Mouse (Mus musculus): ENCODE measurements around the gene Cacna2d1. TPM values are rescaled to one million over a fixed set of nuclear protein-coding genes. Genes with fewer than 3 reads are reported as not detected.

Gene Cacna2d1
- polyA plus RNA-seq, 1 experiment from 2014 or later = 13.1 TPM

GRCm38 (mm10) chr5:16418504-16418903 lies 484.0 kb downstream of the Cacna2d1 start:
- Histone ChIP-seq H3K27me3 (ENCODE audit: control insufficient read depth, insufficient read depth, low read length) (no peaks in the 10 kb centered on the region), H3K9ac (ENCODE audit: low read length) (no peak overlapping the region), H3K9me3 (replicated peaks; ENCODE audit: control insufficient read depth, low read length) (no peaks in the 10 kb centered on the region), H3K4me3 (replicated peaks; ENCODE audit: low read length) (no peak overlapping the region), H3K27ac (ENCODE audit: low read length) (no peak overlapping the region), H3K4me1 (ENCODE audit: control insufficient read depth, insufficient read depth, low read length) (no peaks in the 10 kb centered on the region), H3K4me2 (ENCODE audit: low read depth, low read length) (no peak overlapping the region), H3K36me3 (ENCODE audit: control insufficient read depth, insufficient read depth, low read length) (no peaks in the 10 kb centered on the region)
- no peak for ATAC-seq (ENCODE audit: insufficient read depth, low FRiP score)
- 62% methylated on average over 3 of the region's 3 CpGs for WGBS

Other genes with a start within 250 kb of the Cacna2d1 start
- gene Speer4c, start 220.4 kb upstream of the Cacna2d1 start, polyA plus RNA-seq (2015; fragmentation: Nextera tagmentation; extraction: Ambion mirVana) = not detected in 2 replicates